Mouse (Mus musculus): Measurements from ENCODE around the gene Pms2.

GRCm38 (mm10) chr5:143897635-143898330 is 12.0 kb upstream of the Pms2 start, which contains the start of gene Ankrd61:
- no peak for TF ChIP-seq EP300 (optimal IDR thresholded peaks at IDR 0.05)
- no peak for TF ChIP-seq CTCF (IDR thresholded peaks at IDR 0.05; ENCODE audit: low read depth)

Measured in stomach, postnatal 0 days (tissue).